Mouse (Mus musculus) adrenal gland, postnatal 10 days (tissue): ENCODE data around the gene Gins1. TPM values are rescaled to one million over a fixed set of nuclear protein-coding genes. Genes with fewer than 3 reads are reported as not detected.

Source experiments
- DNase-seq: peaks from one replicate; pipeline ENCODE4 v3.0.0; 2021; ENCODE audit warnings: mixed read lengths
- total RNA-seq, 2 experiments: library from RNA; stranded (reverse); gene quantifications; 2 replicates each; pipeline ENCODE4 v1.2.3; 2021

Gins1 gene
- total RNA-seq, 2 experiments from 2014 or later, result 5.8 to 10.8 TPM

DNA sequence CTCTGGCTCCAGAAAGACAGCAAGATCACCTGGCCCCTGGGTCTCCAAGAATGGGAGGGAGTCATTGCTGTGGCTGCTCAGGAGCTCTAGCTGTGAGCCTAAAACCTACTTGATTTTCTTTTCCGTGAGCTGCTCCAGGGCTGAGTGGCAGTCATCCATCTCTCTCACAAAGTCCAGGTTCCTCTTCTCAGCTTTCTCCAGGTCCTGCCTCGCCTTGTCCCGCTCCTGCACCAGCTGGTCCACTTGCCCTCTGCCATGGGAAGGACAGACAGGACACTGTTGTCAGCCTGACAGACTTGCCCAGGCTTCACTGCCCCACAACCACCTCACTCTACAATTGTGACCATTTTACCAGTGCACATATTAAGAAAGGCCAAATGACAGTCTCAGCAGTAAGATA lies 58.0 kb downstream of the Gins1 start:
- DNase-seq, result no peak

DNA sequence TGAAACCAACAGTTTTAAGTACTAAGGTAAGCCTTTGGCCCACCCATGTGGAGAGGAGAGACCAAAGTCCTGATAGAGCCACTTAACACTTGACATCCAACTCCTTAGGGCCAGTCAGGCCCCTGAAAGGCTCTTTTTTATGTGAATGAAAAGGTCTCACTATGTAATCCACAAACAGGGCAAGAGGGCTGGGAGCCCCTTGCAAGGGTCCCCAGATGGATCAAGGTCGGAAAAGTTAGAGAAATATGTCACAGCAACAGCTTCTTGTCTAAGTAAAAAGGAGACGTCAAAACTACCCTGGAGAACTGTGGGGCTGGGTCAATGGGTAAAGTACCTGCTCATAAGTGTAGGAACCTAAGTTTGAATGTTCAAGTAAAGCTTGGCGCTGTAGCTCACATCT lies 59.4 kb downstream of the Gins1 start:
- no peak for DNase-seq

DNA sequence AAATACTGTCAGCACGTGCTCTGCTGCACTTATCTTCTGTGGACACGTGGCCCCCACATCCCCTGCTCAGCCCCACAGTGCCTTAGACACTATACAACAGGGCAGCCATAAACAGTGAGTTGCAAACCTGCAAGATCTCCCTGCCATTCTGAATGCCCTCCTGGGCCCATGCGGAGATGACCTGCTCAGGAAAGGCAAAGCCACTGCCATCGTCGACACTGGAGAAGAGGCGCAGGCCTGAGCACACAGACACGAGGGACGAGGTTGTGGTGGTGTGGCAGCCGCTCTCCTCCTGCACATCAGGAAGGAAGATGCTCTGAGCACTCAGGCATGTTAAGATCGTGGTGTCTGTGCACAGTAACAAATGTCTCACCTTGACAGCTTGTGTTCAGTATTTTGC lies 60.8 kb downstream of the Gins1 start:
- no peak for DNase-seq

DNA sequence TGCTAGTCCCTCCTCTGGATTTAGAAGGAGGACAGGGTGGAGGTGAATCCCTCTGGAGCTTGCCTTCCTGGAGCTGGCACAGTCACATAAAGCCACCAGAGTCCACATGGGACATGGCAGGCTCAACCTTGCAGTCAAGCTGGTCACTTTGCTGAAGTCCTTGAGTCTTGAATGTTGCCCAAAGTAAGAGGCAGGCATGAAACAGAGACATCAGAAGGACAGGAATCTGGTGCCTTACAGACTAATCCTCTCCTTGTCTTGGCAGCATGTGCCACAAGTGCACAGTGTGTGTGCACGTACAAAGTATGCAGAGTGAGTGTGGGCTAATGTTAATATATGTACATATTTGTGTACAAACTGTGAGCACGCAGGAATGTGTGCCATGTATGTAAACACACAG lies 62.3 kb downstream of the Gins1 start:
- DNase-seq, result no peak

DNA sequence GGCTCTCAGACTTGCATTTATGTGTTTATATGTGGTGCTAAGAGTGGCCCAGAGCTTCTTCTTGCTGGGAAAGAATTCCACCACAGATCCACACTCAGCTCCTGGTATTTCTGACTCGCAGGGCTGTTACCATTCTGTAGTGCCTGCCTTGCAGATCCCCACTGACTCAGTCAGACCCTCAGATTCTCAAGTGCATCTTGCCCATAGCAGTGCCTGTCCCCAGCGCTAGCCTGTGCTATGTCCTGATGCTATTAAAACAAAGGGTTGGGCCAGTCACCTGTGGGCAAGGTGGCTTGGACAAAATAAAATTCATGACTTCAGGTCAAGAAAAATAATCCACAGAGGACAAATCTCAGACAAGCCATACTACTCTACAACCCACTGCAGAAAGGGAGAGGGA lies 64.0 kb downstream of the Gins1 start:
- no peak for DNase-seq

DNA sequence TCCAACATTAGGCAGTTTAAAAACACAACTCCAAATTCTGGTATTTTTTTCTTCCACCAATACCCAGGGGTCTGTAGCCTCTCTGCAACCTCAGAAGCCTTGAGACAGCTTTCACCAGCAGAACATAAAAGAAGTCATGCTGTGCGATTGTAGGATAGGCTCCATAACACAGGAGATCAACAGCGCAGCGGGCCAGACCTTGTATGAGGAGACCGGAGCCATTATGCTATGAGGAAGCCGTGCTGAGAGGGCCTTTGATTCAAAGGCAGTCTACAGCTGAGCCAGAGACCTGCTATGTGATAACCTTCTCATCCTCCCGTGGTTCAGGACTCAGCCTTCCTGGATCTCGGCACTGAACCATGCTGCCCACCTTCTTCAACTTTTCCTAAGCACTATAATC lies 66.7 kb downstream of the Gins1 start:
- no peak for DNase-seq

DNA sequence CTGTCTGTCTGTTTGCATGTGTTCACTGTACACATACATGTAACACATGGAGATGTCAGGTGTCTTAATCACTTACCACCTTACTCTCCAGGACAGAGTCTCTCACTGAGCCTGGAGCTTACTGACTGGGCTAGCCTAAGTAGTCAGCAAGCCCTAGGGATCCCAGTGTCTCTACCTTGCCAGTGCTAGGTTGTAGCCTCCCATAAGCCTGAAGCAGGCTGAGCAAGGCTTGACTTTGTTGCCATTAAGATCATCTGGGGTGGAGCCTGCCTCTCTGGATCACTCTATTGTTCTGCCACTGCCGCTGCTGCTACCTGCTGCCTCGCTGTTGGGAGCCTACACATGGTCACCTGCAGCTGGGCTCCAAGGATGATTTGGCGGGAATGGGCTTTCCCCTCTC lies 67.5 kb downstream of the Gins1 start:
- DNase-seq, result no peak

DNA sequence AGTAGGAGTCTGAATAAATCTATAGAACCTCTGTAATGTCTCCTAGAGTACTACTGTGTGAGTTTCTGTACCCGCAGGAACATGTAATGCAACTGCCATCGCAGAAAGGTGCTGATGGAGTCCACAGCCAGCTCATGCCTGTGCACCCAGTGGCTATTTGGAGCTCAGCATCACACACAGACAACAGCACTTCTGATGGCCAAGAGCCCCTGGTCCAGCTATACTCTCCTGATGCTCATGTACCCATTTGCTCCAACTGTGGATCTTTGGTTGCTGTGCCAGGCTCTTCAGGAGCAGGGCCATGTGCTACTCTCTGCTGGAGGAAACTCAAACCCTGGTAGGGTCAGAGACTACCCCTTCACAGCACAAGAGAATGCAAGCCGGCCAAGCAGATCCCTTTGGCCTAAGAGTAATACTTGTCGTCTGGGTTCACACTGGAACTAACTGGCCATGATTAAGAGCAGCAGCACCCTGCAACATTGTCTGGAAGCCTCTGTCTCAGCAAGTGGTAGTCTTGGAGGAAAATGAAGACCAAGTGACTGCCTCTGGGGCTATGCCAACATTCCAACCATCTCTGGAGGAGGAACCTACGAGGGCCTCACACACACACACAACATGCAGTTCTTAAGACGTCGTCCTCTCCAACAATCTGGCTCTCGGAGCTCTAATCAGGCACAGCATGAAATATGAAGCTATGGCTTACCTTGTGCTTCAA lies 68.4 kb downstream of the Gins1 start:
- DNase-seq, result no peak

DNA sequence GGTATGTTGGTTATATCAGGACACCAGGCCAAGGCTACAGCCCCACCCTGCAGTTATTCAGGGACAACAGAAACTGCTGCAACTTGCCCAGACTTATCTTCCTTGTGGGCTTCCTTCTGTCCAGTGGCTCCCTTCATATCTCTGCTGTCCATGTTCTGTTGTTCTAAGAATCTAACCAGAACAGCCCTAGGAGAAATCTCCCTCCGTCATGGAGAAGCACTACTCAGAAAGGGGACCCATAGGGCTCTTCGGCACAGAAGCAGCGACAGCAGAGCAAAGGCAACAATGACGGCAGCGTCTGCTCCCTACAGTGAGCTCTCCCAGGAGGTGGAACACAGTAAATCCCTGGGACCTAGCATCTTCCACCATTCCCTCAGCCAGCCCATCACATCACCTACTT lies 71.7 kb downstream of the Gins1 start:
- no peak for DNase-seq

DNA sequence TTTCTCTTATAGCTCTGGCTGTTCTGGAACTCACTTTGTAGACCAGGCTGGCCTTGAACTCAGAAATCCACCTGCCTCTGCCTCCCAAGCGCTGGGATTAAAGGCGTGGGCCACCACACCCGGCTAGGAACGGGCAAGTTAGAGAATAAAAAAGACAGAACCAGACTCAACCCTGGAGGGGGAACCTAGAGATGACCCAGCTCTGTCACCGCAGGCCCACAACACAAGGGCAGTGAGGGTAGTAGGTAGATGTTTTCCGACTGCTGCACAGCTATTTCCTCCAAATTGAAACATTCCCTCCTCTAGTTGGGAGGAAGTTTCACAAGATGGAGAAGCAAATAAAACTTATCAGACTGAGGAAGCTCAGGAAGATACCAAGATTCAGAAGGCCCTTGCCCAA lies 72.5 kb downstream of the Gins1 start:
- DNase-seq, result no peak

DNA sequence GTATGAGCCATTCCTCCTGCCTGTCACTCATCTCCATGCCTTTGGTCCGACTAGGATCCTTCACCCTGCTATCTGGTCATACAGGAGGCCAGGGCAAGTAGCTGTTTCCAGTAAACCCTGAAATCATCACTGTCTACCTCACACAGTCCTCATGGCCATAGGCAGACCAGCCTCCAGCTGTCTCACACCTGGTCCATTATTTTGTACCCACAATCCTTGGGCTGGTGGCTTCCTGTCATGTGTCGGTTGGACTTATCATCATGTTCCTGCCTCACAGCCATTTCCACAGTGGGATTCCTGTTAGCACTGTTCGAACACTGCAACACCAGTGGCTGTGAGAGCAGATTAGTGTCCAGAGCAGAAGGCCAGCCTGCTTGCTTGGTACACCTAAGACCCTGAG lies 73.6 kb downstream of the Gins1 start:
- DNase-seq, result no peak

DNA sequence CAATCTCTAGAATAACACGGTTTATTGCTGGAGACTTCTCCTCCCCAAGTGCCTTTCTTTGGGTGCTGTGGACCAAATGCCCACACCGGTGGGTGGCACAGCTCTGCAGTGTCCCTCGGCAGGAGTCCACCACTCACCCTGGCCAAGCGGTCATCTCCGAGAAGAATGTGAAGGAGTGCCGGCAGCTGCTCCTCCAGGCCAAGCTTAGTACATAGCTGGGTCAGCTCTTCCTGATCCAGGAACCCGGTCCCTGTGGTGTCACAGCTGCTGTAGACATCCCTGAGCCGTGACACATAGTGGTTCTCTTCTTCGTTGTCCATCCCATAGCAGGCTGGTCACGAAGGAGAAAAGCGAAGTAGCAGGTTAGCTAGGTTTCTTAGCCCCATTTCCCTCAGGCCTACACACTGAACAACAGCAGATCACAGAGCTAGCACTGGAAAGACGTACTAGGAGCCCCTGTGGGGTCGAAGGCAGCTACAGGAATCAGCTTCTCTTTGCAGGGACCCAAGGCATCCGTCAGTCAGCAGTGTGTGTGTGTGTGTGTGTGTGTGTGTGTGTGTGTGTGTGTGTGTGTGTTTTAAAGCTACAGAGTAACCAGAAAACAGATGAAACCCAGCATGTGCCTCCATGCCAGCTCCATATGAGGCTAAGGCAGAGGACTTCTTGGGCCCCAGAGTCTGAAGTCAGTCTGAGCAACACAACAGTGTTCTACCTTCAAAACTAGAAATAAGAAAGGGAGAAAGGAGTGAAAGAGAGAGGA lies 74.8 kb downstream of the Gins1 start:
- no peak for DNase-seq

Other genes starting within 250 kb of the Gins1 start
- 10 to 100 TPM; 64.7 to 68.9 TPM for gene Acss1, start 236.9 kb upstream of the Gins1 start, total RNA-seq
- not detected for gene Vsx1, start 216.0 kb upstream of the Gins1 start, total RNA-seq
- gene Entpd6, start 156.4 kb upstream of the Gins1 start, total RNA-seq, result 10 to 100 TPM; 14.0 to 14.2 TPM
- gene Pygb, start 118.7 kb upstream of the Gins1 start, total RNA-seq, result 10 to 100 TPM; 46.8 to 51.4 TPM
- 10 to 100 TPM; 55.6 to 58.2 TPM for gene Abhd12, start 659 bp upstream of the Gins1 start, total RNA-seq
- gene Ninl, start 134.0 kb downstream of the Gins1 start, total RNA-seq, result 10 to 100 TPM; 13.1 to 20.1 TPM
- 10 to 100 TPM; 12.0 to 14.6 TPM for gene Nanp, start 134.0 kb downstream of the Gins1 start, total RNA-seq
- not detected for gene Gm14151, start 186.9 kb downstream of the Gins1 start, total RNA-seq
- not detected for gene Gm14147, start 192.8 kb downstream of the Gins1 start, total RNA-seq